Mouse (Mus musculus) myocyte (in vitro differentiated cells): ENCODE measurements around the gene Fbxw8. TPM values are rescaled to one million over a fixed set of nuclear protein-coding genes. Genes with fewer than 3 reads are reported as not detected.
A peak's percentile ranks its signal among the peaks of the same experiment; 100 is the strongest.

Source experiments
- H3K27me3 ChIP-seq: one replicate; pipeline ENCODE4 v1.6.1; 2011; ENCODE audit not compliant: control insufficient read depth, insufficient read depth, insufficient read length
- H3K36me3 ChIP-seq: one replicate; pipeline ENCODE4 v1.6.1; 2011; ENCODE audit not compliant: control insufficient read depth, insufficient read depth
- H3K4me2 ChIP-seq: one replicate; pipeline ENCODE4 v1.6.1; 2011; ENCODE audit warnings: low read depth, control low read depth
- H3K4me3 ChIP-seq: one replicate; pipeline ENCODE4 v1.5.1; 2011; ENCODE audit warnings: mild to moderate bottlenecking, control low read depth, moderate library complexity
- H3K79me2 ChIP-seq: one replicate; pipeline ENCODE4 v1.6.1; 2011; ENCODE audit not compliant: control insufficient read depth, insufficient read depth
- H3ac ChIP-seq: one replicate; pipeline ENCODE4 v1.6.1; 2011; ENCODE audit not compliant: control insufficient read depth, insufficient read length
- CEBPB ChIP-seq: IDR thresholded peaks from 2 replicates; pipeline ENCODE4 v1.6.1; 2011; ENCODE audit warnings: mild to moderate bottlenecking, moderate library complexity; ENCODE audit not compliant: poor library complexity, insufficient read depth, severe bottlenecking
- E2F4 ChIP-seq: IDR thresholded peaks from one replicate; pipeline ENCODE4 v1.6.1; 2011; ENCODE audit warnings: mild to moderate bottlenecking, control low read depth, moderate library complexity; ENCODE audit not compliant: insufficient read depth
- MAX ChIP-seq: IDR thresholded peaks from one replicate; pipeline ENCODE4 v1.6.1; 2011; ENCODE audit warnings: low read depth, mild to moderate bottlenecking, control low read depth
- MYOD1 ChIP-seq, 3 experiments: IDR thresholded peaks; one replicate each; pipeline ENCODE4 v1.6.1; 2011; ENCODE audit warnings: control low read depth in 2 of 3, low read depth in 2 of 3, mild to moderate bottlenecking in 2 of 3, moderate library complexity in 1 of 3; ENCODE audit not compliant: insufficient read length in 2 of 3, control insufficient read depth in 1 of 3
- MYOG ChIP-seq, 3 experiments: IDR thresholded peaks; one replicate each; pipeline ENCODE4 v1.6.1; 2011; ENCODE audit warnings: control low read depth in 2 of 3, low read depth in 2 of 3, mild to moderate bottlenecking in 2 of 3; ENCODE audit not compliant: insufficient read length in 2 of 3, control insufficient read depth in 1 of 3, insufficient read depth in 1 of 3
- POLR2A ChIP-seq: IDR thresholded peaks from one replicate; pipeline ENCODE4 v1.6.1; 2011; ENCODE audit warnings: low read depth, mild to moderate bottlenecking, control low read depth, moderate library complexity; ENCODE audit not compliant: insufficient read length
- POLR2AphosphoS2 ChIP-seq: IDR thresholded peaks from one replicate; pipeline ENCODE4 v1.6.1; 2011; ENCODE audit warnings: low read depth, control low read depth; ENCODE audit not compliant: insufficient read length
- REST ChIP-seq: IDR thresholded peaks from one replicate; pipeline ENCODE4 v1.6.1; 2011; ENCODE audit warnings: mild to moderate bottlenecking, control low read depth, moderate library complexity; ENCODE audit not compliant: insufficient read depth, insufficient read length
- SRF ChIP-seq: IDR thresholded peaks from one replicate; pipeline ENCODE4 v1.6.1; 2011; ENCODE audit warnings: low read depth; ENCODE audit not compliant: control insufficient read depth, insufficient read length
- TCF12 ChIP-seq: IDR thresholded peaks from one replicate; pipeline ENCODE4 v1.6.1; 2011; ENCODE audit warnings: mild to moderate bottlenecking, control low read depth; ENCODE audit not compliant: poor library complexity, insufficient read depth, severe bottlenecking
- TCF3 ChIP-seq: IDR thresholded peaks from one replicate; pipeline ENCODE4 v1.6.1; 2011; ENCODE audit warnings: low read depth, control low read depth; ENCODE audit not compliant: insufficient read length
- USF1 ChIP-seq: IDR thresholded peaks from one replicate; pipeline ENCODE4 v1.6.1; 2011; ENCODE audit warnings: low read depth, mild to moderate bottlenecking, control low read depth, moderate library complexity
- polyA plus RNA-seq: library from polyadenylated mRNA; unstranded; fragments of >200 nt; fragmentation: generic; extraction: Trizol; gene quantifications from one replicate; pipeline ENCODE4 v1.2.1, GENCODE M21; 2012; ENCODE audit warnings: missing spikeins

Gene Fbxw8
- polyA plus RNA-seq, 1 experiment, result 65.5 TPM

GRCm38 (mm10) chr5:118169222-118170221 is 14.3 kb upstream of the Fbxw8 start:
- Histone ChIP-seq H3K4me3 (no peak overlapping the region), H3K27me3 (peaks cover 62% of the 10 kb centered on the region), H3K36me3 (no peaks in the 10 kb centered on the region), H3K79me2 (no peaks in the 10 kb centered on the region), H3ac (peak overlapping the region; percentile 48), H3K4me2 (peak overlapping the region; percentile 34)
- TF ChIP-seq TCF12 (no peak), MAX (no peak), MYOG (IDR thresholded peaks at IDR 0.05; ENCODE audit: control insufficient read depth in 1 of 3, insufficient read depth in 1 of 3, insufficient read length in 2 of 3, low read depth in 2 of 3) (peak in 2 of 3 experiments; percentile 26 to 44), CEBPB (no peak), TCF3 (no peak), E2F4 (no peak), USF1 (no peak), MYOD1 (IDR thresholded peaks at IDR 0.05; ENCODE audit: control insufficient read depth in 1 of 3, insufficient read length in 2 of 3, low read depth in 2 of 3) (peak in 2 of 3 experiments; percentile 3 to 59), POLR2A (no peak), SRF (no peak), POLR2AphosphoS2 (no peak), REST (no peak)

- Histone ChIP-seq H3K27me3 (peaks cover 61% of the 10 kb centered on the region), H3K4me3 (no peak overlapping the region), H3K79me2 (no peaks in the 10 kb centered on the region), H3K4me2 (no peak overlapping the region), H3K36me3 (no peaks in the 10 kb centered on the region), H3ac (no peak overlapping the region)
- TF ChIP-seq CEBPB (no peak), TCF3 (no peak)
Observed at GRCm38 (mm10) chr5:118167561-118167995, 12.3 kb upstream of the Fbxw8 start.

- Histone ChIP-seq H3K36me3 (no peaks in the 10 kb centered on the region), H3K4me3 (no peak overlapping the region), H3K79me2 (no peaks in the 10 kb centered on the region), H3K4me2 (no peak overlapping the region), H3ac (no peak overlapping the region), H3K27me3 (peaks cover 57% of the 10 kb centered on the region)
- TF ChIP-seq POLR2A (no peak), E2F4 (no peak), SRF (no peak), TCF12 (no peak), POLR2AphosphoS2 (no peak), CEBPB (no peak), MYOG (IDR thresholded peaks at IDR 0.05; ENCODE audit: control insufficient read depth in 1 of 3, insufficient read depth in 1 of 3, insufficient read length in 2 of 3, low read depth in 2 of 3) (no peak), MAX (no peak), USF1 (no peak), MYOD1 (IDR thresholded peaks at IDR 0.05; ENCODE audit: control insufficient read depth in 1 of 3, insufficient read length in 2 of 3, low read depth in 2 of 3) (no peak), REST (no peak), TCF3 (no peak)
Observed at GRCm38 (mm10) chr5:118165462-118165861, 10.2 kb upstream of the Fbxw8 start.

GRCm38 (mm10) chr5:118164581-118164980 is 9.3 kb upstream of the Fbxw8 start, which contains the start of gene Hrk:
Gene Hrk, plus strand, starts transcription at chr5:118164648.
- H3ac ChIP-seq, result no peak within 1 kb of the TSS
- H3K79me2 ChIP-seq, result no peaks in the 10 kb centered on the region
- H3K4me2 ChIP-seq, result no peak within 1 kb of the TSS
- H3K4me3 ChIP-seq, result no peak within 1 kb of the TSS
- no peak for TF ChIP-seq CEBPB
- TF ChIP-seq MYOD1 (IDR thresholded peaks at IDR 0.05; ENCODE audit: control insufficient read depth in 1 of 3, insufficient read length in 2 of 3, low read depth in 2 of 3), result no peak
- no peak for TF ChIP-seq REST
- TF ChIP-seq USF1, result no peak
- no peak for TF ChIP-seq TCF12
- TF ChIP-seq MAX, result no peak
- TF ChIP-seq E2F4, result no peak
- TF ChIP-seq MYOG (IDR thresholded peaks at IDR 0.05; ENCODE audit: control insufficient read depth in 1 of 3, insufficient read depth in 1 of 3, insufficient read length in 2 of 3, low read depth in 2 of 3), result no peak
- TF ChIP-seq POLR2A, result no peak
- H3K27me3 ChIP-seq, result peaks cover 50% of the 10 kb centered on the region
- no peaks in the 10 kb centered on the region for H3K36me3 ChIP-seq

- Histone ChIP-seq H3K27me3 (peaks cover 31% of the 10 kb centered on the region), H3K4me2 (no peak overlapping the region), H3K79me2 (no peaks in the 10 kb centered on the region), H3K36me3 (no peaks in the 10 kb centered on the region), H3ac (no peak overlapping the region), H3K4me3 (no peak overlapping the region)
- TF ChIP-seq MAX (no peak), POLR2A (no peak), E2F4 (no peak), REST (no peak), MYOD1 (IDR thresholded peaks at IDR 0.05; ENCODE audit: control insufficient read depth in 1 of 3, insufficient read length in 2 of 3, low read depth in 2 of 3) (no peak), SRF (no peak), USF1 (no peak)
Observed at GRCm38 (mm10) chr5:118160691-118161090, 5.4 kb upstream of the Fbxw8 start.
